Mouse (Mus musculus): Measurements from ENCODE around the gene Defb45. TPM values are rescaled to one million over a fixed set of nuclear protein-coding genes. Genes with fewer than 3 reads are reported as not detected.

Defb45 gene
- polyA plus RNA-seq (2017; shearing (Covaris generic)) = not detected

DNA sequence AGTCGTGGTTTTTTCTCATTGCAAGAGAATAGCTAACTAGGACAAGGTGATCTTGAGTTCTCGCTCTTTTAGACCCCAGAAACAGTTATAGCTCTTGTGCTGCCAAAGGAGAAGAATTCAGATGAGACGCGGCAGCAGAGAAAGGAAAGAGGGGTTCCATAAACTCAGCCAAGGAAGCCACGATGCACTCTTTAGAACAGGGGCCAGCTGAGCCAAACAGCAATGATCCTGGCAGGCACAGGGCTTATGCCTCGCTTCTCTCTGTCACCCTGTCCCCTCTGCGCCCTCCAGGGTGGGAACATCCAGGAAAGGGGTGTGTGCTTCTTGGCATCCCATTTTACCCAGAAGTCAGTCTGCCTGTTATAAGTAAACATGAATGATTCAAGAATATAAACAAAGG is at the start of gene Defb45:
Gene Defb45, minus strand, starts transcription at position 101 of the 400 bp plus-strand sequence.

DNA sequence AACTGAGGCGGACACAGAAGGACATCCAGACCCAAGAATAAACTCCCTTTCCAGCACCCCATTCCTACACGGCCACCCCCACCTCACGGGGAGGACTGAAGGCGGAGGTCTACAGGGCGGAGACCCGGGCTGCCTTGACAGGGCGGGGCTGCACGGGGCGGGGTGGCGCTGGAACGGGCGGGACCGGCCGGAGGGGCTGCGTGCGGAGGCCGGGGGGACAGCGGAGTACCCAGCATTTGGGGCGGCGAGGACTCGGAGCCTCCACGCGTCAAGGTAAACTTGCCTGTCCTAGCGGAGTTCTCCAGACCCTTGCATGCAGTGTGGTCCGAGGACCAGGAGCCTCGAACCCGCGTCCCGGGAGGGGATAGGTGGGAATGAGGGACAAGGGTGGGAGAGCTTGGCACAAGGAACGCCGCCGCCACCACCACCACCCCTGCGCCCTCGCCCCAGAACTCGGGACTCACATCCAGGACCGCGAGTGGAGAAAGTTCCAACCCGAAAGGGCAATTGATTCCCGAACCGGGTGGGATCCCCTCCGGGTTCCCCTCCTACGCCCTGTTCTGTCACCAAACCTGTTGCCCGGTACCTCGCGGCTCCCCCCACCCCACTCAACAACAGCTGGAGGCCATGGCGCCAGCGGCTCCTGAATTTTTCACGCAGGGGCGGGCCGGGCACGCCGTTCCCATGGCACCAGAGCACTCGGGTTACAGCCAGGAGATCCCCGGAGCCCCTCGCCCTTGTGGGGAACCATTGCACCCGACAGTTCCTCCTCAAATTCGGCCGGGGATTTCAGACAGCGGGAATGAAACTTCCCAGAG is 27.8 kb upstream of the Defb45 start, which contains the start of gene Rem1:
Gene Rem1, plus strand, starts transcription at position 178 of the 818 bp plus-strand sequence.

DNA sequence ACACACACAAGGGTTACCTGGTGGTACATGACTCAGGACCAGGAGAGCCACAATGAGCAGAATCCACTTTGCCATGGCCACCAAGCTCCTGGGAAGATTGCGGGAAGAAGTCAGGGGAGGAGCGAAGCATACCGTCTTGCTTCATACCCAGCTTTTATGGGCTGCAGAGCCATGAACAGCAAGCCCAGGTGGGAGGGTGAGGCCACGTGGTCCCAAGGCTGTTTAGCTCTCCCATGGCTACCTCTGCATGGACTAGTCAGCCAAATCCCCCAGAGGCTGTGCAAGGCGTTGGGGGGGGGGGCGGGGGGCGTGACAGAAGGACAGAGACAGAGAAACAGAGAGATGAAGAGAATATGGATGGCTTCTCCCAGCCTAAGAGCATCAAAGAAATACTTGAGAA is 23.8 kb upstream of the Defb45 start, which contains the start of gene Defb25:
Gene Defb25, minus strand, starts transcription at position 101 of the 400 bp plus-strand sequence.

DNA sequence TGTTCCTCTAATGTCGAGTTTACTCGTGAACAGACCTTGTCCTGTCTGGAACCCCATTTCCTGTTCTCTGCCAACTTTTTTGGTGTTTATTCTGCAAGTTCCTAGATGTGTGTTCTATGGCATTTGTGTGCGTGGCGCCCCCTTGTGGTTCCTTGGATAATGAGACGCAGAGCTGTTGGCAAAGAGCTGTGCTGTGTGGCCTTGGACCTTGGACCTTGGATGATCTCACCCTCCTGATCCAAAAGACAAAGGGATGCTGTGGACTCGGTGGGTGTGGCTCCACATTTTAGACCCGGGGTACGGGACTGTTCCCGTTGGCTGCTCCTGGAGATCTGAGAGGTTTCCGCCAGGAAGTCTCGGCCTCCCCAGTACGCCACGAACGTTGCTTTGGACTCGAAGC is 4.9 kb upstream of the Defb45 start, which contains the start of gene Defb36:
Gene Defb36, plus strand, starts transcription at position 271 of the 400 bp plus-strand sequence.

DNA sequence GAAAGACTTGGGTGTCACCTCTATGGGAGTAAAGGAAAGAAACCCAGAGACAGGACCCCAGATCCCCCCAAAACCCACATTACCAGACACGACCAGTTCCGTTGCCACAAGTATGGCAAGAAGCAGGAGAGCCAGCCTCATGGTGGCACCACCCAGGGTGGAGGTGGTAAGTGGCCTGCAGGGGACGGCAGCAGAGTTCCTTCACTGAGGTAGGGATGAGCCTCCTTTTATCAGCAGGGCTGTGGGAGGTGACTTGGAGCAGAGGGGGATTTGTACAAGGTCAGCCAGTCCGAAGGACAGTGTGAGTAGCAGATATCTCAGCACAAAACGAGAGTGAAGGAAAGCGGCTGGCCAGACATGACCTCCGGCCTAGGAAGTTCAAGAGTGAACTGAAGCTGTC is 19.1 kb downstream of the Defb45 start, which contains the start of gene Defb19:
Gene Defb19, minus strand, starts transcription at position 206 of the 400 bp plus-strand sequence.

DNA sequence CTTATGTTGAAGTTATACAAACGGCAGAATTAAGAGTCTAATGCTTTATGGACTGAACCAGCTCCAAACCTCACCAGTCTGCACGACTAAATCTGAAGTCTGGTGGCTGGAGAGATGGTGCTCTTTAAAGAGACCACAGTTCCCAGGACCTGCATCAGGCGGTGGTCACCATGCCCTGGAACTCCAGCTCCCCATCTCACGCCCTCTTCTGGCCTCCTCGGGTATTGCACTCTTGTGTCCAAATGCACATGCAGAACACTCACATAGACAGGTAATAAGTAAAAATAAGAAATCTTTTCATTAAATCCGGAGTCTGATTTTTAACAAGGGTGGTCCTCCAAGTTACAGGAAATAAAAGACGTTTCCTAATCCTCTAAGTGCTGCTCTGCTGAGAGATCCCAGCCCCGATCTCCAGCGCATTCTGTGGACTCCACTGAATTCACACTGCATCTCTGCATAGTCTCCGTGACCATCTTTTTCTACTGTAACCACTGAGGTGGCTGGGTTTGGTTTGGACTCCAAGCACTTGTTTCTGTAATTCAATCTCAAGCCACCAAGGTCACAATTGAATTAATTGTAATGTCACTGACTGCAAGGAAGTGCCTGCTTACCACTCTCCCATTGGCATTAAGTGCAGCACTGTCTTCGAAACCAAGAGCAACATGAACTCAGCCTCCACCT is 26.9 kb downstream of the Defb45 start, which contains the start of gene Defb21:
Gene Defb21, plus strand, starts transcription at position 631 of the 681 bp plus-strand sequence.

DNA sequence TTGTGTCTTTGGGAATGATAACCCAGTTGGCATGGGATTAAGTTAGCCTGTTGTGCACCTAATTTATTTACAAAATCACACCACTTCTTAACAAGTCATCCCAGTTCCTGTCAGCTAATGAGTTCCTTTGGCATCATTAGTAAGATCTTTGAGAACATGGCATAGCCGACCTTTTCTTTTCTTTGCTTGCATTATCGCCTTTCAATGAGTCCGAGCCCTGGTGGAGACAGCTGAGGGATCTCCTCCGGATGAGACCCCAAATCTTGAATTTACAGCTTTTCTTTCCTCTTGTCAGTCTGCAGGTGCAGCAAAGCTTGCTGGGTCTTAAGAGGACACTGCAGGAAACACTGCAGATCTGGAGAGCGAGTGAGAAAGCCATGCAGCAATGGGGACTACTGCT is 30.2 kb downstream of the Defb45 start, which contains the start of gene Gm17416:
Gene Gm17416, plus strand, starts transcription at position 301 of the 400 bp plus-strand sequence.

Other genes starting within 250 kb of the Defb45 start
- gene Nrsn2, start 222.8 kb downstream of the Defb45 start, polyA plus RNA-seq (2017; shearing (Covaris generic)) = not detected
- 0.21 TPM for gene Sox12, start 201.3 kb downstream of the Defb45 start, polyA plus RNA-seq (2017; shearing (Covaris generic))
- gene Zcchc3, start 184.4 kb downstream of the Defb45 start, polyA plus RNA-seq (2017; shearing (Covaris generic)) = 0.93 TPM
- gene 6820408C15Rik, start 183.8 kb downstream of the Defb45 start, polyA plus RNA-seq (2017; shearing (Covaris generic)) = 0.62 TPM
- not detected for gene Defb23, start 134.8 kb downstream of the Defb45 start, polyA plus RNA-seq (2017; shearing (Covaris generic))
- gene Defb20, start 122.3 kb downstream of the Defb45 start, polyA plus RNA-seq (2017; shearing (Covaris generic)) = not detected
- gene Defb22, start 109.3 kb downstream of the Defb45 start, polyA plus RNA-seq (2017; shearing (Covaris generic)) = not detected
- gene Defb26, start 87.7 kb downstream of the Defb45 start, polyA plus RNA-seq (2017; shearing (Covaris generic)) = not detected
- gene Defb28, start 81.1 kb downstream of the Defb45 start, polyA plus RNA-seq (2017; shearing (Covaris generic)) = not detected
- gene Defb29, start 59.3 kb downstream of the Defb45 start, polyA plus RNA-seq (2017; shearing (Covaris generic)) = not detected
- gene Gm17416, start 30.1 kb downstream of the Defb45 start, polyA plus RNA-seq (2017; shearing (Covaris generic)) = not detected
- not detected for gene Defb21, start 26.7 kb downstream of the Defb45 start, polyA plus RNA-seq (2017; shearing (Covaris generic))
- gene Defb19, start 19.1 kb downstream of the Defb45 start, polyA plus RNA-seq (2017; shearing (Covaris generic)) = 1.1 TPM
- not detected for gene Defb36, start 4.9 kb upstream of the Defb45 start, polyA plus RNA-seq (2017; shearing (Covaris generic))
- gene Defb25, start 23.7 kb upstream of the Defb45 start, polyA plus RNA-seq (2017; shearing (Covaris generic)) = not detected
- not detected for gene Rem1, start 27.6 kb upstream of the Defb45 start, polyA plus RNA-seq (2017; shearing (Covaris generic))
- 182 TPM for gene H13, start 70.1 kb upstream of the Defb45 start, polyA plus RNA-seq (2017; shearing (Covaris generic))
- gene Mcts2, start 87.6 kb upstream of the Defb45 start, polyA plus RNA-seq (2017; shearing (Covaris generic)) = 4.7 TPM
- gene Id1, start 136.9 kb upstream of the Defb45 start, polyA plus RNA-seq (2017; shearing (Covaris generic)) = 1.9 TPM
- gene Cox4i2, start 154.8 kb upstream of the Defb45 start, polyA plus RNA-seq (2017; shearing (Covaris generic)) = 0.54 TPM
- 101 TPM for gene Bcl2l1, start 232.3 kb upstream of the Defb45 start, polyA plus RNA-seq (2017; shearing (Covaris generic))
- gene Tpx2, start 248.6 kb upstream of the Defb45 start, polyA plus RNA-seq (2017; shearing (Covaris generic)) = 1.5 TPM

All from effector memory CD4-positive, alpha-beta T cell, adult 7 months (primary cell).